Mouse (Mus musculus): ENCODE measurements around the gene Trpt1. TPM values are rescaled to one million over a fixed set of nuclear protein-coding genes. Genes with fewer than 3 reads are reported as not detected.
A peak's percentile ranks its signal among the peaks of the same experiment; 100 is the strongest.

The Trpt1 gene
- polyA plus RNA-seq, 1 experiment from 2014 or later = 10.6 TPM

DNA sequence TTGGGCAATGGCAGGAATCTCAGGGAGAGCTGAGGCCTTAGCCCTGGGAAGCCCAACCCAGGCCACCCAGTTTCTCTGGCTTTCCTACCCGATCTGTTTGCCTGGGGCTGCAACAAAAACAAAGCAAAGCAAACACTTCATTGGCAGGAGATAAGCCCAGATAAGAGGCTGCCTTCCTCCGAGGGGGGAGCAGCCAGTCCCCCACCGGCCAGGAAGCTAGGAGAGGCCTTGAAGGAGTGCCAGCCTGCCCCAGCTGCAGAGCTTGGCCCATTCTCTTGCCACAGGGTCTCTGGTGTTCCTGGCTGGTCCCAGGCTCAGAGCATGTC is 43.3 kb upstream of the Trpt1 start:
- no peak for ATAC-seq (ENCODE audit: low FRiP score)
- Histone ChIP-seq H3K27ac (ENCODE audit: low read depth, low read length) (no peak overlapping the region), H3K4me1 (replicated peaks; ENCODE audit: control insufficient read depth, insufficient read depth, low read length) (peaks cover 12% of the 10 kb centered on the region; the same call in 1 of the 2 replicates), H3K4me2 (replicated peaks; ENCODE audit: low read depth, low read length) (peak overlapping the region; percentile 71), H3K36me3 (ENCODE audit: control insufficient read depth, insufficient read depth, low read length) (0 out of 2 replicates have a peak, but pooled peaks cover 2% of the 10 kb centered on the region), H3K9me3 (ENCODE audit: control insufficient read depth, low read length) (no peaks in the 10 kb centered on the region), H3K9ac (ENCODE audit: low read depth, low read length) (peak overlapping the region; percentile 88; the same call in 1 of the 2 replicates), H3K27me3 (ENCODE audit: control insufficient read depth, insufficient read depth, low read length) (no peaks in the 10 kb centered on the region; the same call in 1 of the 2 replicates), H3K4me3 (ENCODE audit: low read depth, low read length) (peak overlapping the region; percentile 66)
- DNase-seq (ENCODE audit: low spot score) = no peak
- WGBS = 43% methylated on average over 3 of the region's 3 CpGs

DNA sequence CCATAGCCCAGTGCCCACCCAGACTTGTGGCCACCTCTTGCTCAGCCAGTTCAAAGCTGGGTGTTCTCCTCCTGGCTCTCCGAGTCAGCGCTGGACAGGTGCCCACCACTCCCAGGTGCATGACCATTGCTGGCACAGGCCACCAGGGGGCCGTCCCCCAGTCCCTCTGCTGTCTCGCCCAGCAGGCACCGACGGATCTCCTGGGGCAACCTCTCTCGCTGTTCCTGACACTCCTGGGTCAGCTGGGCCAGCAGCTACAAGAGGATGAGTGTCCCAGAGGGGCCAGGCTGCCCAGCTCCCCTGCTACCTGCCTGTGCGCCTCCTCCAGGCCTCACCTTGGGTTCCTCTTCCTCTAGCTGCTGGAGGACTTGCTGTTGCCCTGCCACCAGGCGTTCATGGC is 41.9 kb upstream of the Trpt1 start:
- H3K9ac ChIP-seq (ENCODE audit: low read depth, low read length) = no peak overlapping the region
- no peak overlapping the region for H3K27ac ChIP-seq (ENCODE audit: low read depth, low read length)
- no peak for DNase-seq (ENCODE audit: low spot score)
- WGBS = 54% methylated on average over 9 of the region's 9 CpGs
- no peak overlapping the region for H3K4me2 ChIP-seq (replicated peaks; ENCODE audit: low read depth, low read length)
- H3K27me3 ChIP-seq (ENCODE audit: control insufficient read depth, insufficient read depth, low read length) = no peaks in the 10 kb centered on the region; the same call in 1 of the 2 replicates
- no peaks in the 10 kb centered on the region for H3K9me3 ChIP-seq (ENCODE audit: control insufficient read depth, low read length)
- 0 out of 2 replicates have a peak, but pooled peaks cover 2% of the 10 kb centered on the region for H3K36me3 ChIP-seq (ENCODE audit: control insufficient read depth, insufficient read depth, low read length)
- no peak overlapping the region for H3K4me3 ChIP-seq (ENCODE audit: low read depth, low read length)
- ATAC-seq (ENCODE audit: low FRiP score) = no peak
- peaks cover 12% of the 10 kb centered on the region; the same call in 1 of the 2 replicates for H3K4me1 ChIP-seq (replicated peaks; ENCODE audit: control insufficient read depth, insufficient read depth, low read length)

DNA sequence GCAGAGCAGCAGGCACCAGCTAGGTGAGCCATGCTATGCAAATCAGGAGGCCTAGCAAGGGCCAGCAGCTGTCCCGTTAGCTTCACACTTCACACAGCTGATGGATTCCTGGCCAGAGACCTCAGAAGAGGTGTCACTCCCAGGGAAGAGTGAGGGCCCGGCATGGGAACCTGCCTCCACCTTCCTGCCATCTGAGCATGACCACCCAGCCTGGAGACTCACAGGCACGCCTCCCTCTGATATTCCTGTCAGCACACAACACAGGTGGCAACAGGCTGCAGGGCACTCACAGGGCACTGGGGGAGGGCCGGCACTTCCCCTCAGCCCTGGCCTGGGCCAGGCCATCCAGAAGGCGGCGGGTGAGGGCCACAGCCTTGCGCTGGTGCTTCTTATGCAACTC is 40.5 kb upstream of the Trpt1 start:
- Histone ChIP-seq H3K27me3 (ENCODE audit: control insufficient read depth, insufficient read depth, low read length) (no peaks in the 10 kb centered on the region; the same call in 1 of the 2 replicates), H3K4me2 (replicated peaks; ENCODE audit: low read depth, low read length) (no peak overlapping the region), H3K27ac (ENCODE audit: low read depth, low read length) (no peak overlapping the region), H3K4me3 (ENCODE audit: low read depth, low read length) (no peak overlapping the region), H3K36me3 (ENCODE audit: control insufficient read depth, insufficient read depth, low read length) (0 out of 2 replicates have a peak, but pooled peaks cover 2% of the 10 kb centered on the region), H3K9ac (ENCODE audit: low read depth, low read length) (no peak overlapping the region), H3K4me1 (replicated peaks; ENCODE audit: control insufficient read depth, insufficient read depth, low read length) (0 out of 2 replicates have a peak, but pooled peaks cover 6% of the 10 kb centered on the region), H3K9me3 (ENCODE audit: control insufficient read depth, low read length) (no peaks in the 10 kb centered on the region)
- 83% methylated on average over 7 of the region's 7 CpGs for WGBS
- no peak for DNase-seq (ENCODE audit: low spot score)
- ATAC-seq (ENCODE audit: low FRiP score) = no peak

DNA sequence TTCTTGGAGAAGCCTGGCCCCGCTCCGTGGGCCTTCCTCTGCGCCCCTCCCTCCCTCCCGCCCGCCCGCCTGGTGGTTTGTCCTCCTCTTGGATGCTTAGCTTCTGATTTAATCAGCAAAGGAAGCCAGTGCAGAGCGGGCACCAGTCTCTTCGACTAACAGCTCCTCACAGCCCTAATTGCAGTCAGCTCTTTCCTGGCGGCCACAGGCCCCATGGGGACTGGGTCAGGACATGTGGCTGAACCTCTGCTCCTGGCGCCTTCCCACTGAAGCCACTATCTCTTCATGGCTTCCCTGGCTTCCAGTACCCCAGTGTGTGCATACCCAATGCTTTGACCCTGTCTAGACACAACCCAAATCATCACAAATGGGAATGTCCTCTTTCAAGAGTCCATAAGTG is 39.5 kb upstream of the Trpt1 start:
- H3K9ac ChIP-seq (ENCODE audit: low read depth, low read length) = no peak overlapping the region
- H3K4me3 ChIP-seq (ENCODE audit: low read depth, low read length) = no peak overlapping the region
- H3K36me3 ChIP-seq (ENCODE audit: control insufficient read depth, insufficient read depth, low read length) = 0 out of 2 replicates have a peak, but pooled peaks cover 2% of the 10 kb centered on the region
- H3K27me3 ChIP-seq (ENCODE audit: control insufficient read depth, insufficient read depth, low read length) = no peaks in the 10 kb centered on the region; the same call in 1 of the 2 replicates
- DNase-seq (ENCODE audit: low spot score) (no peak), ATAC-seq (ENCODE audit: low FRiP score) (no peak)
- 69% methylated on average over 10 of the region's 10 CpGs for WGBS
- H3K9me3 ChIP-seq (ENCODE audit: control insufficient read depth, low read length) = no peaks in the 10 kb centered on the region
- H3K27ac ChIP-seq (ENCODE audit: low read depth, low read length) = no peak overlapping the region
- no peak overlapping the region for H3K4me2 ChIP-seq (replicated peaks; ENCODE audit: low read depth, low read length)
- 0 out of 2 replicates have a peak, but pooled peaks cover 6% of the 10 kb centered on the region for H3K4me1 ChIP-seq (replicated peaks; ENCODE audit: control insufficient read depth, insufficient read depth, low read length)

DNA sequence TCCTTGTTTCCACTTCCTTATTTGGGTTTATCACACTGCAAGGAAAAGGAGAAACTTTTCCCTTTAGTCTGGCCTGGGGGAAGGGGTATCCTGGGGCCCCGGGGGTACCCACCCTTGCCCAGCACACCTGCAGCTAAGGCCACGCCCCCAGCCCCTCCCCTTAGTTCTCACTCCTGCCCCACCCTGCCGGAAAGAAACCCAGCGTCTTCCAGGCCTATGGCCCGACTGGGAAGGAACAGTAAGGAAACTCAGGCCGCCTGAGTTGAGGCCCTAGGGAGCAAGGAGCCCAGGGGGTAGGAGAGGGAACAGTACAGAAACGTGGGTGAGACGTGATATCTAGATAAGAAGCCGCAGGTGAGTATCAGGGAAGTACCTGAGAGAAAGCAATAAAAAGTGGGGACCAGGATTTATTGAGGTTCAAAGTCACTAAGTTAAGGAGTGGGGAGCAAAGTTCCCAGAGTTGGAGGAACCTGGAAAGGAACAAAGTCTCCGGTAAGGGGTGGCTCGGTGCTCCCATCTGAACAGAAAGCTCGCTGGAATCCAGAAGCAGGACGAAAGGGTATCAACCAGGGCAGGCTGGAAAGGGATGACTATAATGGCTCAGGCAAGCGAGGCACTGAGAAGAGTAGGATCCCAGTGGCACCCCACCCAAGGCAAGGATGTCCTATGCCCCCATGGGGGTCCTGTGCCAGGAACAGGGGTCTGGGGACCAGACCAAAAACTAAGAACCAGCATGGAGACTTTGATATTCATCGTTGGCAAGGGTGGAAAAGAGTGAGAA is 27.2 kb upstream of the Trpt1 start:
- no peak overlapping the region for H3K9ac ChIP-seq (ENCODE audit: low read depth, low read length)
- 10% methylated on average over 15 of the region's 15 CpGs for WGBS
- peak overlapping the region; percentile 54 for H3K4me2 ChIP-seq (replicated peaks; ENCODE audit: low read depth, low read length)
- no peaks in the 10 kb centered on the region for H3K9me3 ChIP-seq (ENCODE audit: control insufficient read depth, low read length)
- no peak for DNase-seq (ENCODE audit: low spot score)
- H3K27ac ChIP-seq (ENCODE audit: low read depth, low read length) = no peak overlapping the region
- peak overlapping the region; percentile 38; the same call in 1 of the 2 replicates for H3K4me3 ChIP-seq (ENCODE audit: low read depth, low read length)
- H3K4me1 ChIP-seq (replicated peaks; ENCODE audit: control insufficient read depth, insufficient read depth, low read length) = peaks cover 5% of the 10 kb centered on the region
- H3K27me3 ChIP-seq (ENCODE audit: control insufficient read depth, insufficient read depth, low read length) = peaks cover 8% of the 10 kb centered on the region
- no peaks in the 10 kb centered on the region for H3K36me3 ChIP-seq (ENCODE audit: control insufficient read depth, insufficient read depth, low read length)
- no peak for ATAC-seq (ENCODE audit: low FRiP score)

DNA sequence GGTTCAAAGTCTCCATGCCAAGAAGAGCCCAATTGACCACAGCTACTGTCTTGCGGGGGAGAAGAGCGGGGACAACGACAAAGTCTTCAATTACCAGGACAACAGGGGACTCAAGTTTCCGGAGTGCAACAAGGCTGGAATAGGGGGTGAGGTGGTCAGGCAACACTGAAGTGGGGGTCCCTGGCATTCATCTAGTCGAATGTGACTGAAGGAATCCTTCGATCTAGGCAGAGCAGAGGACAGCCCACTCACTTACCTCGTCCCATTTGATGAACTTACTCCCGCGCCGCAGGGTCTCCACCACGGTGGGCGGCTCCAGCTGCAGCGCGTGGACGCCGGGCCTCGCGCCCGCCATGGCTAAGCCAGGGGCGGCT is 26.7 kb upstream of the Trpt1 start:
- Histone ChIP-seq H3K36me3 (ENCODE audit: control insufficient read depth, insufficient read depth, low read length) (no peaks in the 10 kb centered on the region), H3K4me2 (replicated peaks; ENCODE audit: low read depth, low read length) (peak overlapping the region; percentile 54), H3K27me3 (ENCODE audit: control insufficient read depth, insufficient read depth, low read length) (peaks cover 8% of the 10 kb centered on the region), H3K27ac (ENCODE audit: low read depth, low read length) (no peak overlapping the region), H3K9ac (ENCODE audit: low read depth, low read length) (peak overlapping the region; percentile 61; the same call in 1 of the 2 replicates), H3K9me3 (ENCODE audit: control insufficient read depth, low read length) (no peaks in the 10 kb centered on the region), H3K4me1 (replicated peaks; ENCODE audit: control insufficient read depth, insufficient read depth, low read length) (peaks cover 5% of the 10 kb centered on the region), H3K4me3 (ENCODE audit: low read depth, low read length) (peak overlapping the region; percentile 38)
- under 1% methylated on average over 18 of the region's 20 CpGs for WGBS
- DNase-seq (ENCODE audit: low spot score) (no peak), ATAC-seq (ENCODE audit: low FRiP score) (no peak)

DNA sequence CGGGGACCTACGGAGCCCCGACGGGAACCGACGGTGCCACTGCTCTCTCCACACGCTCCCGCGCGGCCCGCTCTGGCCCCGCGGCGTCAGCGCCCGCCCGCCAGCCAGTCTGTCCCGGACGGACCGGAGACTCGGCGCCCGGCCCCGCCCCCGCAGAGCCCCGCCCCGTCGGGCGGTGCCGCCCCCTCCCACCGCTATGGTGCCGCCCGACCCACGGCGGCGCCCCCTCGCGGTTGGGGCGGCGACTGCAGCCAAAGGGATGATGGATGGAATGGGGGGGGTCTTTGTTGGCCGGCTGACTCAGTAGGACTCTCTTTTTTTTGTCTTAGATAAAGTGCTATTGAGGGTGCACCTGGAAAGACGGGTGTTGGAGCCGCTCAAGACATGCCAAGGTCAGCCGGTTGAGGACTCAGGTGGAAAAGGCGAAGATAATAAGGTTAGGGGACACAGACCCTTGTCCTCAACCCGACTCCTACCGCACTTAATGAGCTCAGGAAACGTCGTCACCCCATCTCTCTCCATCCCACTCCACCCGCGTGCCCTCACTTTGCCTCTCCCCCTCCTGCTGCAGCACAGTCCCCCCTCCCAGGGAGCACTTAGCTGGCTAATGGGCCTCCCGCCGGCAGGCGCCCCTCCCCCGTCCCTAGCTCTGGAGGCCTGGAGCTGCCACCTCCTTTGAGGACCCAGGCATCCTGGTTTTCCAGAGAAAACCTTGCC is 26.1 kb upstream of the Trpt1 start:
- no peak overlapping the region for H3K27ac ChIP-seq (ENCODE audit: low read depth, low read length)
- peak; percentile 20; the same call in 1 of the 2 replicates for ATAC-seq (ENCODE audit: low FRiP score)

DNA sequence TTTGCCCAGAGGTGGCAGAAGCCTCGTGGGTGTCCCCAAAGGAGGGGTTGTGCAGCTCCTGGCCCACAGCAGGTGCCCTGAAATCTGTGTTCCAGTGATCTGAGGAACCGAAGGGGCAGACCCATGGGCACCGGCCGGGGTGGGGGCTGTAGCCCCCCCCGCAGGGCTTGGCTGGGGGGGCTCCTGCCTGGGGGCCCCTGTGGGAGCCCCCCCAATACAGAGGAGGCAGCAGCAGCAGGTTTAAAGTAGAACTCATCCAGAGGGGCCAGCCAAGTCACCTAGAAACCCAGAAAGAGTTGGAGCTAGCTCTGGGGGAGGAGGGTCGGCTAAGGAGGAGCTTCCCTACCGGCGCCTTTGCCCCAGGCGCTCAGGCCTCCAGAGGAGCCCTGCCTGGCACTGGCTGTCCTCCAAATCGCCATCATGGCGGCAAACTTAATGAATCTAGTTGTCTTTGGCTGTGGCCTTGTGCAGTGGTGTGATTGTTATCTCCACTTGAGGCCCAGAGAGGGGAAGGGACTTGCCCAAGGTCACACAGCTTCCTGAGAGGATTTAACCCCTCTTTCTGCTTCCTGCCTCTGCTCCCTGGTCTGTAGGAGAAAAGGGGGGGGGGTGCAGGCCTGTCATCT is 25.4 kb upstream of the Trpt1 start:
- Histone ChIP-seq H3K27me3 (ENCODE audit: control insufficient read depth, insufficient read depth, low read length) (peaks cover 8% of the 10 kb centered on the region), H3K36me3 (ENCODE audit: control insufficient read depth, insufficient read depth, low read length) (no peaks in the 10 kb centered on the region), H3K4me2 (replicated peaks; ENCODE audit: low read depth, low read length) (no peak overlapping the region), H3K9me3 (ENCODE audit: control insufficient read depth, low read length) (no peaks in the 10 kb centered on the region), H3K9ac (ENCODE audit: low read depth, low read length) (no peak overlapping the region), H3K4me3 (ENCODE audit: low read depth, low read length) (no peak overlapping the region), H3K27ac (ENCODE audit: low read depth, low read length) (no peak overlapping the region), H3K4me1 (replicated peaks; ENCODE audit: control insufficient read depth, insufficient read depth, low read length) (peaks cover 5% of the 10 kb centered on the region)
- WGBS = 22% methylated on average over 9 of the region's 11 CpGs
- no peak for ATAC-seq (ENCODE audit: low FRiP score)
- DNase-seq (ENCODE audit: low spot score) = no peak

More for the DNA sequence above, 26.1 kb upstream of the Trpt1 start:
- under 1% methylated on average over 38 of the region's 55 CpGs for WGBS
- DNase-seq (ENCODE audit: low spot score) = peak; percentile 77
- Histone ChIP-seq H3K4me1 (replicated peaks; ENCODE audit: control insufficient read depth, insufficient read depth, low read length) (peaks cover 5% of the 10 kb centered on the region), H3K4me2 (replicated peaks; ENCODE audit: low read depth, low read length) (peak overlapping the region; percentile 54), H3K4me3 (ENCODE audit: low read depth, low read length) (peak overlapping the region; percentile 38), H3K27me3 (ENCODE audit: control insufficient read depth, insufficient read depth, low read length) (peaks cover 8% of the 10 kb centered on the region), H3K9me3 (ENCODE audit: control insufficient read depth, low read length) (no peaks in the 10 kb centered on the region), H3K9ac (ENCODE audit: low read depth, low read length) (peak overlapping the region; percentile 61; the same call in 1 of the 2 replicates), H3K36me3 (ENCODE audit: control insufficient read depth, insufficient read depth, low read length) (no peaks in the 10 kb centered on the region)
